Mouse (Mus musculus) bone marrow macrophage, adult 2 months (primary cell): ENCODE results near the gene Gm17581.

ENCODE experiments used
- CTCF ChIP-seq: IDR thresholded peaks from 2 replicates; pipeline ENCODE4 v1.5.1; 2012; ENCODE audit warnings: low read depth, mild to moderate bottlenecking, low read length, moderate library complexity
- POLR2A ChIP-seq: IDR thresholded peaks from 2 replicates; pipeline ENCODE4 v1.6.1; 2012; ENCODE audit warnings: mild to moderate bottlenecking, low read depth, low read length, borderline replicate concordance

DNA sequence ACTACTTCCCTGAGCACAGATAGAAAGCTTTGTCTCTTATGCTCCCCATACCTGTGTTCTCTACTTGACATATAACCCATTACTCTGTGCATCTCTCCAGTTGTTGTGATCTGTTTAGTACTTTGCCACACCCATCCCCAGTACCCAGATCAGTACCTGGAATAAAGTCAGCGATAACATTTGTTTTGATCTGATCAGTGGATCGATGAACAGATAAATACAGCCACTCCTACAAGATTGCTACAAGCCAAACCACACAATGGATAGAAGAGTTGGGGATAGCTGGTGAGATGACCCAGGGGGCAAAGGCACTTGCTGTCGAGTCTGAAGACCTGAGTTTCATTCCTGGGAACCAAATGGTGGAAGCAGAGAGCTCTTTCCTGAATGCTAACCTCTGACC is 40.4 kb downstream of the Gm17581 start:
- no peak for TF ChIP-seq POLR2A
- no peak for TF ChIP-seq CTCF
